Mouse (Mus musculus) cortical plate, adult 2 months (tissue): Measurements from ENCODE around the gene Tsnax.

Experiments
- CTCF ChIP-seq: fragments of 200-500 bp; IDR thresholded peaks from 2 replicates; pipeline ENCODE4 v1.5.1; 2011; ENCODE audit warnings: mild to moderate bottlenecking, control low read depth, low read length; ENCODE audit not compliant: insufficient read depth; ENCODE audit errors: extremely low read depth
- POLR2A ChIP-seq: fragments of 200-500 bp; IDR thresholded peaks from 2 replicates; pipeline ENCODE4 v1.6.1; 2011; ENCODE audit warnings: mild to moderate bottlenecking, low read length, control low read depth; ENCODE audit not compliant: insufficient read depth; ENCODE audit errors: extremely low read depth

DNA sequence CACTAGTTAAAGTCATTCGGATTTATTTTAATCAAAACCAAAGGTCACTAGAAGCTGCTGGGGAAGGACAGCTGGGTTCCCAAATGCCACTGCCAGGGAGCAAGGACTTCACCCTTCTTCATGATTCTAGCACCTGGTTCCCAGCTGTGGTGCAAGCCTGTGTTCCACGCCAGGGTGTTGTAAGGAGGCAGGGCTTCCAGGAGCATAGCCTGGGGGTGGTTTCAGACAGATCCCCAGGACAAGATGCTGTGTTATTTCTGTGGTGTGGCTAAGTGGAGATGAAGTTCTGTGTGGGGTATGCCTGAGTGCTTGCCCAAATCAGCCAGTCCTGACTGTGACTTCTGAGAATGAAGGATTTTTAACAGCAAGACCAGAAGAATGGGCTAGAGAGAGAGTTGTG, 28.7 kb downstream of the Tsnax start:
- TF ChIP-seq CTCF (no peak), POLR2A (no peak)
